15 mouse cellular contexts compared by ENCODE assay signal in genomic region chr2:152638865-152639264, GRCm38 (mm10). TPM values are rescaled to one million over a fixed set of nuclear protein-coding genes. Genes with fewer than 3 reads are reported as not detected.
DNase-seq lines count a peak whose midpoint lies in the region; ATAC-seq and TF ChIP-seq lines count a peak whose summit lies in the region.
"Had no signal": no experiment of that assay in that cellular context is flagged by ENCODE, and none has a peak within 500 bp of the region (broad histone marks: within the 10 kb centered on the region; RNA-seq: fewer than 3 reads in every experiment).

No protein-coding gene starts in this region.

- H3K4me2 ChIP-seq in kidney, embryonic 14.5 days (replicated peaks; ENCODE audit: low read depth, low read length): no peak overlapping the region
- H3K4me2 ChIP-seq in stomach, embryonic 15.5 days: no peak overlapping the region
- H3K4me2 ChIP-seq: embryonic facial prominence, embryonic 15.5 days had no signal

- H3K9me3 ChIP-seq in kidney, embryonic 14.5 days (ENCODE audit: control insufficient read depth, low read length): no peaks in the 10 kb centered on the region
- no peaks in the 10 kb centered on the region for H3K9me3 ChIP-seq in stomach, embryonic 15.5 days
- H3K9me3 ChIP-seq: embryonic facial prominence, embryonic 15.5 days; limb, embryonic 10.5 days had no signal

- H3K36me3 ChIP-seq in kidney, embryonic 14.5 days (ENCODE audit: control insufficient read depth, insufficient read depth, low read length): peaks cover 7% of the 10 kb centered on the region
- no peaks in the 10 kb centered on the region for H3K36me3 ChIP-seq in stomach, embryonic 15.5 days
- H3K36me3 ChIP-seq: embryonic facial prominence, embryonic 15.5 days; limb, embryonic 10.5 days had no signal

- peak overlapping the region; percentile 84 for H3K27ac ChIP-seq in gastrocnemius, adult 2 months
- H3K27ac ChIP-seq in kidney, embryonic 14.5 days (ENCODE audit: low read depth, low read length): peak overlapping the region; percentile 93
- peak overlapping the region; percentile 89 for H3K27ac ChIP-seq in stomach, embryonic 15.5 days
- H3K27ac ChIP-seq: limb, embryonic 10.5 days had no signal

- no peak overlapping the region for H3K4me3 ChIP-seq in gastrocnemius, adult 2 months
- no peak overlapping the region for H3K4me3 ChIP-seq in kidney, embryonic 14.5 days (ENCODE audit: low read length)
- H3K4me3 ChIP-seq in stomach, embryonic 15.5 days (replicated peaks): no peak overlapping the region
- H3K4me3 ChIP-seq: embryonic facial prominence, embryonic 15.5 days; limb, embryonic 10.5 days had no signal

- no peak for TF ChIP-seq CTCF in gastrocnemius, adult 2 months (IDR thresholded peaks at IDR 0.05)

- peak overlapping the region; percentile 28; the same call in 1 of the 2 replicates for H3K9ac ChIP-seq in kidney, embryonic 14.5 days (ENCODE audit: low read depth, low read length)
- H3K9ac ChIP-seq in stomach, embryonic 15.5 days: no peak overlapping the region
- H3K9ac ChIP-seq: embryonic facial prominence, embryonic 15.5 days had no signal

- no peaks in the 10 kb centered on the region for H3K27me3 ChIP-seq in kidney, embryonic 14.5 days (ENCODE audit: control insufficient read depth, insufficient read depth, low read length)
- no peaks in the 10 kb centered on the region for H3K27me3 ChIP-seq in stomach, embryonic 15.5 days (replicated peaks)
- H3K27me3 ChIP-seq: embryonic facial prominence, embryonic 15.5 days had no signal

- ATAC-seq in kidney, embryonic 14.5 days (ENCODE audit: low FRiP score, low TSS enrichment): no peak
- ATAC-seq in stomach, embryonic 15.5 days (ENCODE audit: insufficient read depth, low FRiP score, low read depth): no peak

- WGBS in kidney, embryonic 14.5 days: 38% methylated on average over 6 of the region's 6 CpGs
- 43% methylated on average over 6 of the region's 6 CpGs for WGBS in stomach, embryonic 15.5 days

- DNase-seq in gastrocnemius, adult 2 months: no peak
- no peak for DNase-seq in gastrocnemius, postnatal 10 days
- no peak for DNase-seq in kidney, postnatal 25 days
- DNase-seq in lung, postnatal 10 days: peak; percentile 52
- no peak for DNase-seq in lung, postnatal 14 days
- DNase-seq in adrenal gland, postnatal 14 days: no peak
- DNase-seq: adrenal gland, postnatal 25 days; thymus, postnatal 25 days had no signal

- intact Hi-C loops in gastrocnemius, adult 2 months (cut with DNase I): no loop called here

- peaks cover 21% of the 10 kb centered on the region for H3K4me1 ChIP-seq in kidney, embryonic 14.5 days (ENCODE audit: control insufficient read depth, insufficient read depth, low read length)
- H3K4me1 ChIP-seq in stomach, embryonic 15.5 days: peaks cover 40% of the 10 kb centered on the region

RNA-seq across cellular contexts. Expression of gene Rem1, which starts 12.1 kb away (rescaled TPM):
- 1 to 10 TPM; 2.4 to 3.0 TPM for total RNA-seq in gastrocnemius, adult 2 months (2021)
- total RNA-seq in gastrocnemius, postnatal 10 days (2021): 10 to 100 TPM in 1 of 2 experiments, 1 to 10 TPM in 1; 9.1 to 11.5 TPM
- polyA plus RNA-seq in kidney, embryonic 14.5 days (2014; fragmentation: Nextera tagmentation; extraction: Ambion mirVana): 46.9 and 61.8 TPM in 2 replicates
- 19.1 and 22.7 TPM in 2 replicates for polyA plus RNA-seq in stomach, embryonic 15.5 days (2015; fragmentation: Nextera tagmentation; extraction: Ambion mirVana)
- total RNA-seq in adrenal gland, postnatal 14 days (2021): 8.3 and 9.8 TPM in 2 replicates
- polyA plus RNA-seq: neural tube, embryonic 14.5 days had no signal

RNA-seq across cellular contexts. Expression of gene Defb25, which starts 16.0 kb away (rescaled TPM):
- not detected for total RNA-seq in gastrocnemius, adult 2 months (2021)
- 1 to 10 TPM; 1.5 to 1.6 TPM for total RNA-seq in gastrocnemius, postnatal 10 days (2021)
- polyA plus RNA-seq in kidney, embryonic 14.5 days (2014; fragmentation: Nextera tagmentation; extraction: Ambion mirVana): 28.2 and 37.2 TPM in 2 replicates
- 1.2 and 1.6 TPM in 2 replicates for polyA plus RNA-seq in stomach, embryonic 15.5 days (2015; fragmentation: Nextera tagmentation; extraction: Ambion mirVana)
- 1.6 TPM in 1 of 2 replicates, not detected in the other for total RNA-seq in adrenal gland, postnatal 14 days (2021)
- total RNA-seq: layer of hippocampus, postnatal 25 days had no signal
- polyA plus RNA-seq: cortical plate, adult 2 months; limb, embryonic 10.5 days; neural tube, embryonic 14.5 days had no signal

RNA-seq across cellular contexts. Expression of gene H13, which starts 30.4 kb away (rescaled TPM):
- 10 to 100 TPM; 32.6 to 37.3 TPM for total RNA-seq in gastrocnemius, adult 2 months (2021)
- 10 to 100 TPM; 56.0 to 61.1 TPM for total RNA-seq in gastrocnemius, postnatal 10 days (2021)
- polyA plus RNA-seq in kidney, embryonic 14.5 days (2014; fragmentation: Nextera tagmentation; extraction: Ambion mirVana): 127 and 147 TPM in 2 replicates
- polyA plus RNA-seq in stomach, embryonic 15.5 days (2015; fragmentation: Nextera tagmentation; extraction: Ambion mirVana): 122 and 135 TPM in 2 replicates
- 123 and 139 TPM in 2 replicates for total RNA-seq in adrenal gland, postnatal 14 days (2021)

RNA-seq across cellular contexts. Expression of gene Defb36, which starts 34.7 kb away (rescaled TPM):
- total RNA-seq in gastrocnemius, adult 2 months (2021): not detected
- not detected for total RNA-seq in gastrocnemius, postnatal 10 days (2021)
- 1.1 TPM in 2 replicates for polyA plus RNA-seq in kidney, embryonic 14.5 days (2014; fragmentation: Nextera tagmentation; extraction: Ambion mirVana)
- not detected in 2 replicates for polyA plus RNA-seq in stomach, embryonic 15.5 days (2015; fragmentation: Nextera tagmentation; extraction: Ambion mirVana)
- not detected in 2 replicates for total RNA-seq in adrenal gland, postnatal 14 days (2021)
- total RNA-seq: layer of hippocampus, postnatal 25 days had no signal
- polyA plus RNA-seq: cortical plate, adult 2 months; embryonic facial prominence, embryonic 15.5 days; limb, embryonic 10.5 days; neural tube, embryonic 14.5 days had no signal

RNA-seq across cellular contexts. Expression of gene Defb45, which starts 39.7 kb away (rescaled TPM):
- total RNA-seq in gastrocnemius, adult 2 months (2021): not detected
- not detected for total RNA-seq in gastrocnemius, postnatal 10 days (2021)
- polyA plus RNA-seq in kidney, embryonic 14.5 days (2014; fragmentation: Nextera tagmentation; extraction: Ambion mirVana): not detected in 2 replicates
- polyA plus RNA-seq in stomach, embryonic 15.5 days (2015; fragmentation: Nextera tagmentation; extraction: Ambion mirVana): not detected in 2 replicates
- total RNA-seq in adrenal gland, postnatal 14 days (2021): not detected in 2 replicates
- total RNA-seq: adrenal gland, postnatal 25 days; layer of hippocampus, postnatal 25 days had no signal
- polyA plus RNA-seq: cortical plate, adult 2 months; embryonic facial prominence, embryonic 15.5 days; limb, embryonic 10.5 days; neural tube, embryonic 14.5 days had no signal
